Mouse (Mus musculus) hindbrain, embryonic 12.5 days (tissue): ENCODE results near the gene Becn1. TPM values are rescaled to one million over a fixed set of nuclear protein-coding genes. Genes with fewer than 3 reads are reported as not detected.
A peak's percentile ranks its signal among the peaks of the same experiment; 100 is the strongest.

Source experiments
- ATAC-seq: fragments of 200-750 bp; cut with Nextera tagmentation; 2 replicates; pipeline ENCODE4 v1.8.0; 2017; ENCODE audit warnings: moderate TSS enrichment; ENCODE audit not compliant: low FRiP score
- H3K27ac ChIP-seq: fragments of 300-500 bp; sonication (generic); 2 replicates; pipeline ENCODE4 v1.5.1; 2016; ENCODE audit warnings: mild to moderate bottlenecking
- H3K27me3 ChIP-seq: fragments of 300-500 bp; sonication (generic); 2 replicates; pipeline ENCODE4 v1.6.1; 2016; ENCODE audit warnings: mild to moderate bottlenecking
- H3K36me3 ChIP-seq: fragments of 300-500 bp; sonication (generic); 2 replicates; pipeline ENCODE4 v1.6.1; 2016; ENCODE audit warnings: mild to moderate bottlenecking
- H3K4me1 ChIP-seq: fragments of 300-500 bp; sonication (generic); 2 replicates; pipeline ENCODE4 v1.6.1; 2016
- H3K4me2 ChIP-seq: fragments of 300-500 bp; sonication (generic); replicated peaks from 2 replicates; pipeline ENCODE4 v1.6.1; 2016; ENCODE audit warnings: mild to moderate bottlenecking
- H3K4me3 ChIP-seq: fragments of 300-500 bp; sonication (generic); 2 replicates; pipeline ENCODE4 v1.5.1; 2016; ENCODE audit warnings: mild to moderate bottlenecking
- H3K9ac ChIP-seq: fragments of 300-500 bp; sonication (generic); 2 replicates; pipeline ENCODE4 v1.6.1; 2016; ENCODE audit warnings: mild to moderate bottlenecking, moderate library complexity
- H3K9me3 ChIP-seq: fragments of 300-500 bp; sonication (generic); replicated peaks from 2 replicates; pipeline ENCODE4 v1.6.1; 2016; ENCODE audit warnings: mild to moderate bottlenecking
- WGBS: fragments of 180-500 bp; shearing (Covaris S2); methylation state at CpG from one replicate; pipeline ENCODE4 v1.1.7; 2016; 5-methylcytosine and 5-hydroxymethylcytosine counted together
- polyA plus RNA-seq: library from polyadenylated mRNA; unstranded; fragments of >200 nt; fragmentation: Nextera tagmentation; extraction: Ambion mirVana; gene quantifications from 2 replicates; pipeline ENCODE4 v1.2.1, GENCODE M21; 2016

Becn1 gene
- polyA plus RNA-seq, 1 experiment from 2014 or later = 158 TPM

- 0 out of 2 replicates have a peak, but pooled peaks cover 9% of the 10 kb centered on the region for H3K36me3 ChIP-seq
- peak overlapping the region; percentile 71 for H3K4me3 ChIP-seq
- H3K27ac ChIP-seq = no peak overlapping the region
- peaks cover 28% of the 10 kb centered on the region for H3K4me1 ChIP-seq
- 74% methylated on average over 12 of the region's 12 CpGs for WGBS
- ATAC-seq = no peak
- peaks cover 3% of the 10 kb centered on the region; the same call in 1 of the 2 replicates for H3K27me3 ChIP-seq
- peak overlapping the region; percentile 82 for H3K9ac ChIP-seq
- H3K4me2 ChIP-seq = peak overlapping the region; percentile 84
- no peaks in the 10 kb centered on the region for H3K9me3 ChIP-seq
Observed at GRCm38 (mm10) chr11:101277381-101278222, 24.5 kb downstream of the Becn1 start.

- Histone ChIP-seq H3K9ac (peak overlapping the region; percentile 29; the same call in 1 of the 2 replicates), H3K27ac (no peak overlapping the region), H3K4me2 (peak overlapping the region; percentile 84), H3K27me3 (peaks cover 3% of the 10 kb centered on the region; the same call in 1 of the 2 replicates), H3K4me3 (peak overlapping the region; percentile 4; the same call in 1 of the 2 replicates), H3K36me3 (0 out of 2 replicates have a peak, but pooled peaks cover 9% of the 10 kb centered on the region), H3K4me1 (peaks cover 28% of the 10 kb centered on the region), H3K9me3 (no peaks in the 10 kb centered on the region)
- no peak for ATAC-seq
- 24% methylated on average over 27 of the region's 27 CpGs for WGBS
Observed at GRCm38 (mm10) chr11:101276319-101277070, 25.6 kb downstream of the Becn1 start.

DNA sequence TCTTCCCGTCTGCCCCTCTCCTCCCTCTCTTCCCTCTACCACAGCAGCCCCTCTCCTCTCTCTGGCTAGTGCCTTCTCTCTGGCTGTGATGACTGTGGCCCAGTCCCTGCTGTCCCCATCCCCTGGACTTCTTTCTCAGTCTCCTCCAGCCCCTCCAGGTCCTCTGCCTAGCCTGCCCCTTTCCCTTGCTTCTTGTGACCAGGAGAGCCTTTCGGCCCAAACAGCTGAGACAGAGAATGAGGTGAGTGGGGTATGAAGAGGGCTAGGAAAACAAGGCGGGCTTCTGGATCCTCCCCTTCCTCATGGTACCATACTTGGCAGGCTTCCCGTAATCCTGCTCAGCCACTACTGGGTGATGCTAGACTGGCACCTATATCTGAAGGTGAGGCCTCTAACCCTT lies 26.8 kb downstream of the Becn1 start:
- Histone ChIP-seq H3K36me3 (0 out of 2 replicates have a peak, but pooled peaks cover 9% of the 10 kb centered on the region), H3K4me2 (no peak overlapping the region), H3K27ac (no peak overlapping the region), H3K4me1 (peaks cover 28% of the 10 kb centered on the region), H3K27me3 (peaks cover 3% of the 10 kb centered on the region; the same call in 1 of the 2 replicates), H3K4me3 (no peak overlapping the region), H3K9ac (no peak overlapping the region), H3K9me3 (no peaks in the 10 kb centered on the region)
- ATAC-seq = no peak
- WGBS = 73% methylated on average over 4 of the region's 4 CpGs

- no peak overlapping the region for H3K9ac ChIP-seq
- no peak for ATAC-seq
- WGBS = 84% methylated on average over 3 of the region's 3 CpGs
- H3K9me3 ChIP-seq = no peaks in the 10 kb centered on the region
- H3K27me3 ChIP-seq = peaks cover 3% of the 10 kb centered on the region; the same call in 1 of the 2 replicates
- no peak overlapping the region for H3K4me3 ChIP-seq
- H3K36me3 ChIP-seq = 0 out of 2 replicates have a peak, but pooled peaks cover 9% of the 10 kb centered on the region
- H3K4me1 ChIP-seq = peaks cover 15% of the 10 kb centered on the region
- H3K4me2 ChIP-seq = no peak overlapping the region
- no peak overlapping the region for H3K27ac ChIP-seq
Observed at GRCm38 (mm10) chr11:101272446-101272845, 29.6 kb downstream of the Becn1 start.

DNA sequence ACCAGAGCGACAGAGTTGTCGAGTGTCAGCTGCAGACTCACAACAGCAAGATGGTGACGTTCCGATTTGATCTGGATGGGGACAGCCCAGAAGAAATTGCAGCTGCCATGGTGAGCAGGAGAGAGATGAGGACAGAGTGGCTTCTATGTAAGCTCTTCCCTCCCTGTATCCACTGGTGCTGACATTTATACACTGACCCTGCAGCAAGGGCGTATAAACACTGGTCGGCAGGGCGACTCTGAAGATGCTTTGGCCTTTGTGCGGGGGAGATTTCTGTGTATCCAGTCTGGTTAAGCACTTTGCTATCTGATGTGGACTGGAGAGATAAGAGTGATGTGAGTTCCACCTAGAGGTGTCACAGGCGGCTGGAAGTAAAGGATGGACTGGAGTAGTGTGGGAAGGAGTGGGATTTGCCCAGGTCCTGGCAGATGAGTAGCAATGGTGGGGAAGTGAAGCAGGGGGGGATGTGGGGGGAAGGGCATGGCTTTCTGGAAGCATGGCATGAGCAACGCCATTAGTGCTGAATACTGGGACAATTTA lies 32.4 kb downstream of the Becn1 start:
- H3K4me1 ChIP-seq = peaks cover 10% of the 10 kb centered on the region
- no peak overlapping the region for H3K27ac ChIP-seq
- H3K4me3 ChIP-seq = no peak overlapping the region
- no peaks in the 10 kb centered on the region for H3K9me3 ChIP-seq
- no peak overlapping the region for H3K9ac ChIP-seq
- peaks cover 22% of the 10 kb centered on the region for H3K27me3 ChIP-seq
- H3K4me2 ChIP-seq = no peak overlapping the region
- ATAC-seq = no peak
- H3K36me3 ChIP-seq = no peaks in the 10 kb centered on the region
- 31% methylated on average over 10 of the region's 10 CpGs for WGBS

- 19% methylated on average over 6 of the region's 6 CpGs for WGBS
- ATAC-seq = no peak
- Histone ChIP-seq H3K4me1 (peaks cover 36% of the 10 kb centered on the region), H3K9me3 (no peaks in the 10 kb centered on the region), H3K4me3 (no peak overlapping the region), H3K27me3 (peaks cover 57% of the 10 kb centered on the region), H3K36me3 (no peaks in the 10 kb centered on the region), H3K4me2 (peak overlapping the region; percentile 49; the same call in 1 of the 2 replicates), H3K9ac (no peak overlapping the region), H3K27ac (no peak overlapping the region)
Observed at GRCm38 (mm10) chr11:101265906-101266305, 36.2 kb downstream of the Becn1 start.

DNA sequence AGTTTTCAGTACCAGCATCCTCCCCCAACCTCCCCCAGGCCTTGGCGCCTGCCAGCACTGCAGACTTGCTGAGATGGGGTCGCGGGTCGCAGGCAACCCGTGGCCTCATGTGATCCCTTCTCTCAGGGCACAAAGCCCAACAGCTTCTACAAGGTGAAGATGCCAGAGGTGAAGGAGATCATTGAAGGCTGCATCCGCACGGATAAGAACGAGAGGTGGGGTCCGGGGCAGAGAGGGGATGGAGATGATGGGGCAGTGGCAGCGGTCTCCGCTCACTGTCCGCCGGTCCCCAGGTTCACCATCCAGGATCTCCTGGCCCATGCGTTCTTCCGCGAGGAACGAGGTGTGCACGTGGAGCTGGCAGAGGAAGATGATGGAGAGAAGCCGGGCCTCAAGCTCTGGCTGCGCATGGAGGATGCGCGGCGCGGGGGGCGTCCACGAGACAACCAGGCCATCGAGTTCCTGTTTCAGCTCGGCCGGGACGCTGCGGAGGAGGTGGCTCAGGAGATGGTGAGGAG lies 37.1 kb downstream of the Becn1 start:
- no peak for ATAC-seq
- H3K9me3 ChIP-seq = no peaks in the 10 kb centered on the region
- 2% methylated on average over 31 of the region's 31 CpGs for WGBS

GRCm38 (mm10) chr11:101263989-101264280 lies 38.2 kb downstream of the Becn1 start:
- Histone ChIP-seq H3K36me3 (peaks cover under 1% of the 10 kb centered on the region; the same call in 1 of the 2 replicates), H3K27ac (no peak overlapping the region), H3K9ac (no peak overlapping the region), H3K4me1 (peaks cover 55% of the 10 kb centered on the region), H3K4me2 (peak overlapping the region; percentile 6; the same call in 1 of the 2 replicates), H3K9me3 (no peaks in the 10 kb centered on the region), H3K4me3 (no peak overlapping the region), H3K27me3 (peaks cover 64% of the 10 kb centered on the region)
- WGBS = 5% methylated on average over 3 of the region's 3 CpGs
- ATAC-seq = no peak

More for the DNA sequence above, 37.1 kb downstream of the Becn1 start:
- Histone ChIP-seq H3K4me3 (peak overlapping the region; percentile 29), H3K27ac (no peak overlapping the region), H3K9ac (peak overlapping the region; percentile 29), H3K4me1 (peaks cover 45% of the 10 kb centered on the region), H3K36me3 (no peaks in the 10 kb centered on the region), H3K4me2 (peak overlapping the region; percentile 49), H3K27me3 (peaks cover 61% of the 10 kb centered on the region)

- 0 out of 2 replicates have a peak overlapping the region, but pooled peaks have one; percentile 51 for H3K4me3 ChIP-seq
- H3K36me3 ChIP-seq = peaks cover 6% of the 10 kb centered on the region; the same call in 1 of the 2 replicates
- peak overlapping the region; percentile 96; the same call in 1 of the 2 replicates for H3K4me2 ChIP-seq
- whole genome bisulfite sequencing = 4% methylated on average over 32 of the region's 32 CpGs
- H3K4me1 ChIP-seq = peaks cover 59% of the 10 kb centered on the region
- no peak for ATAC-seq
- H3K27ac ChIP-seq = no peak overlapping the region
- no peak overlapping the region for H3K9ac ChIP-seq
- peaks cover 64% of the 10 kb centered on the region for H3K27me3 ChIP-seq
- no peaks in the 10 kb centered on the region for H3K9me3 ChIP-seq
Observed at GRCm38 (mm10) chr11:101263138-101263988, 38.7 kb downstream of the Becn1 start.

DNA sequence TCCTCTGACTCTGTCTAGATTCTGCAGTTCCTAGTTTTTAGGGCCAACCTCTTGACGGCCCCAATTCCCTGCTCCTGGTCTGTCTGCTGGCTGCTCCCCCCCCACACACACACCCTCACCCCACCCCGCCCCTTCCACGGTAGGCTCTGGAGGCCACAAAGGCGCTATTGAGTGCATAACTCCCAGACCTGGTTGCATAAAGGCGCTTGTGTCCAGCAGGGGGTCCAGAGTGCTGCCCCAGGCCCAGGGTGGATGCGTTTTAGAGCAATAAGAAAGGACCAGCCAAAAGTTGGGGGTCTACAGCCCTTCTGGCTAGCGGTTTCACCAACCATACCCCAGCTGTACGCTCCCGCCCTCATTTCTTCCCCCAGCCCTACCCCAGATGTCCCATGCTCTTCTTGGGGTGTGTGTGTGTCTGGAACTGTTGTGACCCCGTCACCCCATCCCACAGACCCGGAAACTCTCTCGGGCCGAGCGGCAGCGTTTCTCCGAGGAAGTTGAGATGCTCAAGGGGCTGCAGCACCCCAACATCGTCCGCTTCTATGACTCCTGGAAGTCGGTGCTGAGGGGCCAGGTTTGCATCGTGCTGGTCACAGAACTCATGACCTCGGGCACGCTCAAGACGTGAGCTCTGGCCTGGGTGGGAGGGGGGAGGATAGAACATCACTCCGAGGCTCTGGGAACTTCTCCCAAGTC lies 39.7 kb downstream of the Becn1 start:
- Histone ChIP-seq H3K9ac (peak overlapping the region; percentile 47; the same call in 1 of the 2 replicates), H3K36me3 (peaks cover 7% of the 10 kb centered on the region; the same call in 1 of the 2 replicates), H3K27me3 (peaks cover 64% of the 10 kb centered on the region), H3K4me3 (peak overlapping the region; percentile 51), H3K4me2 (peak overlapping the region; percentile 96), H3K9me3 (no peaks in the 10 kb centered on the region), H3K4me1 (peaks cover 59% of the 10 kb centered on the region), H3K27ac (no peak overlapping the region)
- 1% methylated on average over 24 of the region's 24 CpGs for WGBS
- ATAC-seq = no peak
